Mouse (Mus musculus) kidney, embryonic 15.5 days (tissue): ENCODE data around the gene Il13ra1. TPM values are rescaled to one million over a fixed set of nuclear protein-coding genes. Genes with fewer than 3 reads are reported as not detected.

Experiments
- ATAC-seq: fragments of 200-750 bp; cut with Nextera tagmentation; replicated peaks from 2 replicates; pipeline ENCODE4 v1.8.0; 2017; ENCODE audit warnings: moderate TSS enrichment; ENCODE audit not compliant: low FRiP score
- H3K27ac ChIP-seq: fragments of 300-500 bp; sonication (generic); 2 replicates; pipeline ENCODE4 v1.5.1; 2015; ENCODE audit warnings: mild to moderate bottlenecking, inconsistent platforms
- H3K27me3 ChIP-seq: fragments of 300-500 bp; sonication (generic); 2 replicates; pipeline ENCODE4 v1.6.1; 2015; ENCODE audit warnings: inconsistent platforms
- H3K36me3 ChIP-seq: fragments of 300-500 bp; sonication (generic); 2 replicates; pipeline ENCODE4 v1.6.1; 2015; ENCODE audit warnings: inconsistent platforms
- H3K4me1 ChIP-seq: fragments of 300-500 bp; sonication (generic); 2 replicates; pipeline ENCODE4 v1.6.1; 2015; ENCODE audit warnings: inconsistent platforms
- H3K4me2 ChIP-seq: fragments of 300-500 bp; sonication (generic); 2 replicates; pipeline ENCODE4 v1.6.1; 2015; ENCODE audit warnings: moderate library complexity, mild to moderate bottlenecking, inconsistent platforms
- H3K4me3 ChIP-seq: fragments of 300-500 bp; sonication (generic); replicated peaks from 2 replicates; pipeline ENCODE4 v1.5.1; 2015; ENCODE audit warnings: mild to moderate bottlenecking, inconsistent platforms
- H3K9ac ChIP-seq: fragments of 300-500 bp; sonication (generic); 2 replicates; pipeline ENCODE4 v1.6.1; 2015; ENCODE audit warnings: mild to moderate bottlenecking, inconsistent platforms
- H3K9me3 ChIP-seq: fragments of 300-500 bp; sonication (generic); replicated peaks from 2 replicates; pipeline ENCODE4 v1.6.1; 2016; ENCODE audit warnings: inconsistent platforms
- WGBS: fragments of 180-500 bp; shearing (Covaris S2); methylation state at CpG from one replicate; pipeline ENCODE4 v1.1.7; 2015; ENCODE audit warnings: mixed read lengths; 5-methylcytosine and 5-hydroxymethylcytosine counted together
- polyA plus RNA-seq: library from polyadenylated mRNA; unstranded; fragments of >200 nt; fragmentation: Nextera tagmentation; extraction: Ambion mirVana; gene quantifications from 2 replicates; pipeline ENCODE4 v1.2.1, GENCODE M21; 2015

Gene Il13ra1
- polyA plus RNA-seq, 1 experiment from 2014 or later: 28.4 TPM

GRCm38 (mm10) chrX:36136346-36136745 is 24.4 kb downstream of the Il13ra1 start:
- no peaks in the 10 kb centered on the region for H3K4me1 ChIP-seq
- no peak for ATAC-seq
- no peaks in the 10 kb centered on the region for H3K36me3 ChIP-seq
- H3K27me3 ChIP-seq: no peaks in the 10 kb centered on the region
- H3K4me2 ChIP-seq: no peak overlapping the region
- H3K9ac ChIP-seq: no peak overlapping the region
- H3K27ac ChIP-seq: no peak overlapping the region
- H3K9me3 ChIP-seq: no peaks in the 10 kb centered on the region
- 58% methylated on average over 1 of the region's 1 CpGs for WGBS
- H3K4me3 ChIP-seq: no peak overlapping the region

GRCm38 (mm10) chrX:36141994-36142639 is 30.2 kb downstream of the Il13ra1 start:
- WGBS: 67% methylated on average over 6 of the region's 6 CpGs
- Histone ChIP-seq H3K4me1 (no peaks in the 10 kb centered on the region), H3K9ac (no peak overlapping the region), H3K27me3 (no peaks in the 10 kb centered on the region), H3K9me3 (no peaks in the 10 kb centered on the region), H3K4me2 (no peak overlapping the region), H3K36me3 (no peaks in the 10 kb centered on the region), H3K27ac (no peak overlapping the region), H3K4me3 (no peak overlapping the region)
- ATAC-seq: no peak

DNA sequence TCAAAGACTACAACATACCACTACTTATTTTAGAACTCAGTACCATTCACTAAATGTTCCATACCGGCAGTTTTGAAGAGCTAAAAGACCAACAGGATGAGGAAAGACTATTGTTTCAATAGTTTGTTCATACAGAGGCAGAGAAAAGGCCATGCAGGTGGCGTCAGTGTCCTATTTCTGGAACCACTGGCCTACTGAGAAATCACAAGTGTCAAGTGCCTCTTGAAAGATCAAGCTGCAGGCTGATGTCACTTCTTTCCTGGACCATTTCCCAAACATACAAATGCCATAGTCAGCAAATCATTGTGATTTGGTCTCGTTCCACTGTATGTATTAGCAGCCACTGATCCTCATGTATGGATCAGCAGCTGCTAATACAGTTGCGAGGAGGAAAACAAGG is 34.8 kb downstream of the Il13ra1 start:
- no peaks in the 10 kb centered on the region for H3K36me3 ChIP-seq
- WGBS: 75% methylated on average over 4 of the region's 4 CpGs
- no peaks in the 10 kb centered on the region for H3K9me3 ChIP-seq
- no peak overlapping the region for H3K4me3 ChIP-seq
- H3K4me1 ChIP-seq: no peaks in the 10 kb centered on the region
- H3K9ac ChIP-seq: no peak overlapping the region
- no peak overlapping the region for H3K4me2 ChIP-seq
- H3K27me3 ChIP-seq: no peaks in the 10 kb centered on the region
- ATAC-seq: no peak
- H3K27ac ChIP-seq: no peak overlapping the region

DNA sequence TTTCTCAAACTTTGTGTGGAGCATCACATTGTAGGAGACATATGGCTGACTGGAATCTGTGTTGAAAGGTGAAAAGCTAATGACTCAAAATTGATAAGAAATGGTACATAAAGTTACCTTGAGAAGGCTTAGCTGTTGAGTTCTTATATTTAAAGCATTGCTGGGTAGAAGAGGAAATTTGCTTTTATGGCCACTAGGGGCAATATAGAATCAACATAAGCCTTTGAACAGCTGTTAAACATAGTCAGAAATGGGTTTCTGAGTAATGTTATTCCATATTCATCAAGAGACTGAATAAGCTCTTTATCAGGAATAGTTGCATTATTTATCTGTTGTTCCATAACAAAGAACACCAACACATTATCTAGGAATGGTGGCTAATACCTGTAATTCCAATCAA is 38.2 kb downstream of the Il13ra1 start:
- Histone ChIP-seq H3K9me3 (no peaks in the 10 kb centered on the region), H3K4me3 (no peak overlapping the region), H3K36me3 (no peaks in the 10 kb centered on the region), H3K4me1 (no peaks in the 10 kb centered on the region), H3K9ac (no peak overlapping the region), H3K27me3 (no peaks in the 10 kb centered on the region), H3K4me2 (no peak overlapping the region), H3K27ac (no peak overlapping the region)
- ATAC-seq: no peak

GRCm38 (mm10) chrX:36156677-36157076 is 44.8 kb downstream of the Il13ra1 start:
- no peak for ATAC-seq
- no peaks in the 10 kb centered on the region for H3K36me3 ChIP-seq
- H3K4me2 ChIP-seq: no peak overlapping the region
- H3K4me1 ChIP-seq: no peaks in the 10 kb centered on the region
- H3K27ac ChIP-seq: no peak overlapping the region
- no peaks in the 10 kb centered on the region for H3K9me3 ChIP-seq
- no peak overlapping the region for H3K4me3 ChIP-seq
- no peaks in the 10 kb centered on the region for H3K27me3 ChIP-seq
- no peak overlapping the region for H3K9ac ChIP-seq
- WGBS: 63% methylated on average over 2 of the region's 2 CpGs

GRCm38 (mm10) chrX:36161567-36161966 is 49.7 kb downstream of the Il13ra1 start:
- no peak overlapping the region for H3K4me3 ChIP-seq
- no peak for ATAC-seq
- WGBS: 37% methylated on average over 4 of the region's 4 CpGs

GRCm38 (mm10) chrX:36183625-36184024 is 71.7 kb downstream of the Il13ra1 start:
- H3K4me3 ChIP-seq: no peak overlapping the region
- no peak overlapping the region for H3K9ac ChIP-seq
- H3K27ac ChIP-seq: no peak overlapping the region
- no peaks in the 10 kb centered on the region for H3K27me3 ChIP-seq
- H3K4me2 ChIP-seq: no peak overlapping the region
- no peaks in the 10 kb centered on the region for H3K4me1 ChIP-seq
- no peaks in the 10 kb centered on the region for H3K9me3 ChIP-seq
- H3K36me3 ChIP-seq: no peaks in the 10 kb centered on the region
- no peak for ATAC-seq

More at GRCm38 (mm10) chrX:36161567-36161966, 49.7 kb downstream of the Il13ra1 start:
- Histone ChIP-seq H3K9ac (no peak overlapping the region), H3K4me1 (no peaks in the 10 kb centered on the region), H3K4me2 (no peak overlapping the region), H3K9me3 (no peaks in the 10 kb centered on the region), H3K36me3 (no peaks in the 10 kb centered on the region), H3K27me3 (no peaks in the 10 kb centered on the region), H3K27ac (no peak overlapping the region)

DNA sequence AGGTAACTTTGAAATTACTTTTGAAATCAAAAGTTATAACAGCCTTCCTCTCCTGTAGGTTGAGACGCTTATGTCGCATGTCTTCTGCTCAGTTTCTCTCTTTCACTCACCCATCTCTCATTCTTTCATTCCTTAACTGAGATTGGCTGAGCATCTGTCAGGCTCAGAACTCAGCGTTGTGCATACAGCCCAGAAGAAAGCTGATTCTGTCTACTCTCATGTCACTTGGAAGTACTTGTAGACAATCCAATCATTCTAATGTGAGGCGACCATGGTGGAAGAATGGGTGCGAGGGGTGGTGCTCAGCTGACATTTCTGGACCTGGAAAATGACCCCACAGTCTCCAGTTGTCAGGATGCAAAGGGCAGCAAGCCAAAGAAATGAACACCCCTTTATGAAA is 74.1 kb downstream of the Il13ra1 start:
- Histone ChIP-seq H3K4me3 (no peak overlapping the region), H3K9ac (no peak overlapping the region), H3K36me3 (no peaks in the 10 kb centered on the region), H3K4me2 (no peak overlapping the region), H3K4me1 (no peaks in the 10 kb centered on the region), H3K9me3 (no peaks in the 10 kb centered on the region), H3K27ac (no peak overlapping the region), H3K27me3 (no peaks in the 10 kb centered on the region)
- 74% methylated on average over 5 of the region's 5 CpGs for WGBS
- ATAC-seq: no peak

- Histone ChIP-seq H3K4me2 (no peak overlapping the region), H3K27me3 (no peaks in the 10 kb centered on the region), H3K4me3 (no peak overlapping the region), H3K4me1 (no peaks in the 10 kb centered on the region), H3K9ac (no peak overlapping the region), H3K36me3 (no peaks in the 10 kb centered on the region), H3K9me3 (no peaks in the 10 kb centered on the region), H3K27ac (no peak overlapping the region)
- no peak for ATAC-seq
- WGBS: 57% methylated on average over 6 of the region's 6 CpGs
Observed at GRCm38 (mm10) chrX:36186443-36186842, 74.5 kb downstream of the Il13ra1 start.

DNA sequence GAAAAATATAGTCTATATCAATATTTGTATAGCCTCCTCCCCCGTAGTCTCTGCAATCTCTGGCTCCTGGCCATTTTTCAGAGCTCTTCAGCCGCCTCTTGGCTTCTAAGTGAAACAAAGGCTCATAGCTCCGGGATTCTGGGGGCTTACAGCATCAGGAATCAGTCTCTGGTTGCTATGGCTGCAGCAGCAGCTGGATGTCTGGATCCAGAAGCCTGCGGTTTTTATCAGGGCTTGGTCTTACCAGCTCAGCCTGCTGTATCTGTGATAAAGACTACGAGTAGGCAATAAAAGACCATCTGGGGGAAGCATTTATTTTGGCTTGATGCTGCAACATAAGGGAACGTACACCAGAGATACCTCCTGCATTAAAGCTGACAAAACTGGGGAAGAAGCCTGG is 82.0 kb downstream of the Il13ra1 start:
- no peaks in the 10 kb centered on the region for H3K36me3 ChIP-seq
- H3K9me3 ChIP-seq: no peaks in the 10 kb centered on the region
- no peak overlapping the region for H3K4me2 ChIP-seq
- no peak for ATAC-seq
- H3K27ac ChIP-seq: no peak overlapping the region
- H3K27me3 ChIP-seq: peaks cover 14% of the 10 kb centered on the region; the same call in 1 of the 2 replicates
- 0 out of 2 replicates have a peak, but pooled peaks cover 8% of the 10 kb centered on the region for H3K4me1 ChIP-seq
- H3K9ac ChIP-seq: no peak overlapping the region
- 36% methylated on average over 6 of the region's 6 CpGs for WGBS
- H3K4me3 ChIP-seq: no peak overlapping the region

- peak; percentile 76 for ATAC-seq
- H3K4me1 ChIP-seq: 0 out of 2 replicates have a peak, but pooled peaks cover 8% of the 10 kb centered on the region
- 21% methylated on average over 27 of the region's 28 CpGs for WGBS
- no peak within 1 kb of the TSS for H3K27ac ChIP-seq
- no peaks in the 10 kb centered on the region for H3K9me3 ChIP-seq
- H3K4me3 ChIP-seq: peak within 1 kb of the TSS; percentile 24
- no peak within 1 kb of the TSS for H3K9ac ChIP-seq
- H3K27me3 ChIP-seq: peaks cover 14% of the 10 kb centered on the region; the same call in 1 of the 2 replicates
- H3K4me2 ChIP-seq: peak within 1 kb of the TSS; percentile 52
- H3K36me3 ChIP-seq: no peaks in the 10 kb centered on the region
Observed at GRCm38 (mm10) chrX:36195736-36196525, 84.0 kb downstream of the Il13ra1 start, which contains the start of gene Zcchc12. Gene Zcchc12, plus strand, starts transcription at chrX:36195904.

- Histone ChIP-seq H3K4me1 (no peaks in the 10 kb centered on the region), H3K9me3 (no peaks in the 10 kb centered on the region), H3K9ac (no peak overlapping the region), H3K27ac (no peak overlapping the region), H3K4me3 (no peak overlapping the region), H3K27me3 (no peaks in the 10 kb centered on the region), H3K4me2 (no peak overlapping the region), H3K36me3 (no peaks in the 10 kb centered on the region)
- 61% methylated on average over 2 of the region's 2 CpGs for WGBS
- ATAC-seq: no peak
Observed at GRCm38 (mm10) chrX:36209554-36209953, 97.6 kb downstream of the Il13ra1 start.
